Mouse (Mus musculus) left cerebral cortex, postnatal 10 days (tissue): ENCODE measurements at regions not wholly inside any gene's neighbourhood (a gene's known extent, or its start where the extent isn't known, plus 50 kb on each side); places are given as distances from the start of the nearest gene placed in this dataset. TPM values are rescaled to one million over a fixed set of nuclear protein-coding genes. Genes with fewer than 3 reads are reported as not detected.

Source experiments
- DNase-seq, 2 experiments: peaks; one replicate each; pipeline ENCODE4 v3.0.0; 2021 to 2022; ENCODE audit warnings: low spot score in 2 of 2, mixed read lengths in 1 of 2; ENCODE audit errors: extremely low spot score in 1 of 2
- intact Hi-C: fragments of 180-260 bp; cut with DNase I; formaldehyde crosslinking; loops from one replicate; pipeline ENCODE4 v1.15.1; 2025
- microRNA-seq: library from miRNA; unstranded; fragments of <30 nt; microRNA quantifications from one replicate; pipeline ENCODE4 v1.2.0, GENCODE M21; 2022

DNA sequence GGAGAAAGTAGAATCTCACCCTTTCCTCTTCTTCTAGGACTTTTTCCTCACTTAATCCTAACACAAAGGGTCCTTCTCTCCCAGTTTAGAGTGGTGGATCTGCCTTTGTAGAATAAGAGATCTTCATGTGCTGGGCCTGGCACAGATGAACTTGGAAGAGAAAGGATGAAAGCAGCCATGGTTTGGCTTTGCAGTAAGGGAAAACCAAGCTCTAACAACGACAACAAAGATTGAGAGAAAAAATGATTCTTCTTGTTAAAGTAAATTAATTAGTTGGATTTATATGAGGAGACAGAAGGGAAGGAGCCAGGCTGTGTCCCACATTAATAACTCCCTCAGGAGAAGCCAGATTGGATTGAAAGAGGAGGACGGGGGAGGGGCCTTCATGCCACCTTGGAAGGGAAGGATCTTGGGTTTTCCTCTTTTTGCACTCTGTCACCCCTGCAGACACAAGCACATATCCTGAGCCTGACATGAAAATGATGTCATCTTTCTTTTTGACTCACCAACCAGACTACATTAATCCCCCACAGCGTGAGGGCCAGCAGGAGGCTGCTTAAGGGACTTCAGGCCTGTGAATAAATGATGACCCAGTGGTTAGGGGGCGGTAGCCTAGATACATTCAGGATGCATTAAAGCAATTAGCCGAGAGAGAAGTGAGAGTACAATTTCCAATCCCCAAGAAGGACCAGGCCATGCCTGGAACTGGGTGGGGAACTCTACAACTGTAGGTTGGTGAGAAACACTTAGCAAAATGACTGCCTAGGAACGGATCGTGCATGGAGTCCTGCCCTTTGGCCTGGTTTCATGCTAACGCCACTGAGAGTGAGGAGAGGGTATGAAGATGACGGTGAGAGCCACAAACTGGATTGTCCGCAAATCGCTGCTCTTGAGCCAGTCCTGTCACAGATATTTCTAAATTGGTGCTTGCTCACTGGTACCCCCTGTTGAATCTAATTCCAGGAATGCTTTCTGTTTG lies 69.4 kb upstream of the Klf7 start:
- intact Hi-C loops: loop anchor here (5.0 to 10.0 kb wide), 3 partner anchors 69 to 427 kb away; partner anchors contain the start of genes 4933402D24Rik and Klf7
- DNase-seq: no peak

DNA sequence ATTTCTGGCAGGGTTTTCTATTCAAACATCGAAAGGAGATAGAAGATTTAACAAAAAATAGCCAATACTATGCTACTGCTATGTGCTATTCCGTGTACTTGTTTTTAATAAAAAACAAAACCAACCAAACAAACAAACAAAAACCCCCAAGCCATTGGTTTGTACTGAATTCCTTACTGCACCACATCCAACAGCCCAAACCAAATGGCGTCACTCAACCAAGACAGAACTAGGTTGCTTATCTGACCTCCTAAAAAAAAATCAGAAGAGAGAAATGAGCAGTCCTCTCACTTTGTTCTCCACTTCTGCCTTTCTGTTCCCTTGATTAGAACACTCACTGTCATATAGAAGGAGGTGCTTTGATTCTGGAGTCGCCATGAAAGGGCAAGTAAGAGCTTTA lies 68.6 kb upstream of the Klf7 start:
- intact Hi-C loops: loop anchor here (5.0 to 10.0 kb wide), 3 partner anchors 68 to 426 kb away; partner anchors contain the start of genes 4933402D24Rik and Klf7
- no peak for DNase-seq

DNA sequence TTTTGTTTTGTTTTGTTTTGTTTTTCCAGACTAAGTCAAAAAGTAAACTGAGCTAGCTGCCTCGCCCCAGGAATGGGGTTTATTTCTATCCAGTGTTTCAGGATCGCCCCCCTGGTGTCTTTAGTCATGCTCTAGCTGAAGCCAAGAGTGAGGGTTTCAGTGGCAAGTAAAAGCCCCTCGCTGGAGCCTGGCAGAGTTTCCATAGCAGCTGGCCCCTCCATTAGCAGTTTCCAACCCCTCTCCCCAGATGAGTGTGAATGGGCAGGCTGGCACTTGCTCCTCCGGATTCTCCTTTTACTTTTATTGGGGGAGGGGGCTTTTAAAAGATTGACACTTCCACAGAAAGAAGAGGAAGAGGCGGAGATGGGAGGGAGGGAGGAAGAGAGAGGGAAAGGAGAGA lies 68.0 kb upstream of the Klf7 start:
- intact Hi-C loops: loop anchor here (5.0 to 10.0 kb wide), 3 partner anchors 68 to 425 kb away; partner anchors contain the start of genes 4933402D24Rik and Klf7

DNA sequence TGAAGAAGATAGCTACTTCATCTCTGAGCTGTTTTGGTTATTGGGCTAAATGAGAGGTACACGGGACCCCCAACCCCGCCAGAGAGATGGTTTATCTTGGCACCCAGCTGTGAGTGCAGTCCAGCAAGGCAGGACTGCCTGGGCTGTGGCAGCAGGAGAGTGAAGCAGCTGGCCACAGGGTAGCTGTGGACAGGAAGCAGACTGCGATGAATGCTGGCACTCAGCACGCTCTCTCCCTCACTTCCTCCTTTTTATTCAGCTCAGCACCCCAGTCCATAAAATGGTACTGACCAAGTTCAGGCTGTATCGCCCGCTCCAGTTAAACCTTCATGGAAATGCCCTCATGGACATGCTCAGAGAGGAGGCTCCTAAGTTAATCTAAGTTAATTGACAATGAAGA lies 67.4 kb upstream of the Klf7 start:
- intact Hi-C loops: no loop called here
- peak in 1 of 2 experiments; percentile 48 for DNase-seq

More for the DNA sequence above, 68.0 kb upstream of the Klf7 start:
- DNase-seq: no peak

DNA sequence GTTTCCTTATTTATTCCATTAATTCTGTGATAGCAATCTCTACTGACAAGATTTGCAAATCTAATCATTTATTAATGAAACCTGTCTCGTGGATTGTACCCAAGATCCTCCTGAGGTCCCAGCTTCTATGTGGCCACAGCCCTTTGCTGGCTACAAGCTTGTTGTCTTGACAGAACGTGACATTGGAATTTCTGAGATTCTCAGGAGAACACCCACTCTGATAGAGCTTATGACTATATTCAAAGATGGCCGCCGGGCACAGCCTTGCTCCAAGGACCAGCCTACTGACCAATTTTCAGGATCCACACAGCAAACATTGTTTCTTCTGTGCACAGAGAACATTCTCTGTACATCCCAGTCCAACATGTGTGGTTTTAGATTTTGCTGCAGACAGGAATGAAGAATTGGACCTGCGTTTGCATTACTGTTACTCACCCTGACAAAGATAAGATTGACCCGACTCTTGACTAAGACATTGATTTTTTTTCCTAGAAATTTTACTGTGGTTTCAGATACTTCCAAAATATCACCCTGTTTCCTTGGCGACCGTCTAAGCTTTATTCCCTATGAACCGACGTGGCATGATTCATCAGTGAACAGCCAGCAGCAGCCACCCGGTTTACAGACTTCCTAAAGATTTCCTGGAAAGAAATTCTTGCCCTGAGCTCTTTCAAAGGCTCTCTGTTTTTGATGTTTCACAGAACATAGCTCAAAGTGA lies 65.9 kb upstream of the Klf7 start:
- DNase-seq: no peak
- intact Hi-C loops: no loop called here

DNA sequence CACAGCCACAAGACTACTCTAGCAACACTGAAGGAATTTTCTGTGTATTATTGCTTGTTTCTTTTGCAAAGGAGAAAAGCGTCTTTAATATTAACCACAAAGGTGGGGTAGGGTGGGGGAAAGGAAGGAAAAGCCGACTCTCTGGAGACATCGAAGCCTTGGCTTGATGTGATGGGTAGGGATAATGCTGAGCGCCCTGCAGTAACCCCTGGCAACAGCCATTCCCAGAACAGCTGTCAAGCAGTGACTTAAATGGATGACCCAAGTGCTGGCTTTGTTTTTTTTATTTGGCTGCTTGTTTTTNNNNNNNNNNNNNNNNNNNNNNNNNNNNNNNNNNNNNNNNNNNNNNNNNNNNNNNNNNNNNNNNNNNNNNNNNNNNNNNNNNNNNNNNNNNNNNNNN lies 51.6 kb upstream of the Klf7 start:
- intact Hi-C loops: no loop called here

DNA sequence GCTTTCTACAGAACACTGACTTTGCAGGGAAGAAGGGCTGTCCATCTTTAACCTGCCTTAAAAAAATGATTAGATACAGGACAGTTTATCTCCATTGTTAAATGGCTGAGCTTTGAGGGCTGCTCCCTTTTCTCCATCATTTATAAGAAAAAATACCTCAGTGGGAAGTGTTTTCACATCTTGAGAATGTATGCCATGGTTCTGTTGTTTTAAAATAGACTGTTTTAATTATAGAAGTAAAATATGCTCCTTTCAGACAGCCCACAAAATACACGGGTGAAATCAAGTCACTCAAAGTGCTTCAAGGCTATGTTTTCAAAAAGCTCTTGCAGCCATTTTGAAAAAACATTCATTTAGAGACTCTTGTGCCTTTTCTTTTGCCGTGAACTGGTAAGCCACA lies 50.0 kb upstream of the Klf7 start:
- intact Hi-C loops: no loop called here

More for the DNA sequence above, 51.6 kb upstream of the Klf7 start:
- DNase-seq: no peak

More for the DNA sequence above, 50.0 kb upstream of the Klf7 start:
- no peak for DNase-seq

Small RNAs in the stretch of these regions (microRNA-seq; reads per million reads assigned to microRNA genes)
- not detected for gene Gm25748
